Mouse (Mus musculus) embryo, embryonic 9.5 days (tissue): ENCODE measurements around the gene Gm49486.
"Not testable (repeated sequence)": the region's sequence is repeated elsewhere in the genome, so short reads cannot be mapped to it uniquely, and the experiment has no call there.

Experiments used
- DNase-seq: peaks from one replicate; pipeline ENCODE4 v3.0.0-alpha.2; 2017; ENCODE audit errors: extremely low spot score

The Gm49486 gene

DNA sequence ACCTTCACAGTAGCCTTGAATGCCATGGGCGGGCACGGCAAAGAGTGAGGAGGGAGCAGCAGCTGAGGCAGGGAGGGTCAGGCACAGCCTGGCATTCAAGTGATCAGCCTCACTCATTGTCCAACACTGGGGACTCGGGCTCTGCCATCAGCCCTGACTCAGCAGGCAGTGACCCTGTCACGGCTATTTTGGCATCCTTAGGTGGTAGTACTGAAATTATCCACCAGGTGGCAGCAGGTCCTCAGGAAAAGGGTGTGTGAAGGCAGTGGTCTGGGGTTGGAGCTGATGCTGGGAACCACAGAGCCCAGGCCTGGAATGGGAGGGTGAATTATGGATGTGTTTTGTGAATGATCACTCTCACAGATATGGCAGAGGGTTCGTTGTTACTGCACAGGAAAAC, 4.5 kb upstream of the Gm49486 start:
- DNase-seq, result peak; percentile 95

DNA sequence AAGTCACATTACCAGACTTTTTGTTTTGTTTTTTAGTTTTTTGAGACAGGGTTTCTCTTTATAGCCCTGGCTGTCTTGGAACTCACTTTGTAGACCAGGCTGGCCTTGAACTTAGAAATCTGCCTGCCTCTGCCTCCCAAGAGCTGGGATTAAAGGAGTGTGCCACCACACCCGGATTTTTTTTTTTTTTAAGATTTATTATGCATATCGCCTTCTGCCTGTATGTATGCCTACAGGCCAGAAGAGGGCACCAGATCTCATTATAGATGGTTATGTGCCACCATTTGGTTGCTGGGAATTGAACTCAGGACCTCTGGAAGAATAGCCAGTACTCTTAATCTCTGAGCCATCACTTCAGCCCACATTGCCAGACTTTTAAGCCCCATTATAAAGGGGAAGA, 3.4 kb upstream of the Gm49486 start:
- DNase-seq, result not testable (repeated sequence)

DNA sequence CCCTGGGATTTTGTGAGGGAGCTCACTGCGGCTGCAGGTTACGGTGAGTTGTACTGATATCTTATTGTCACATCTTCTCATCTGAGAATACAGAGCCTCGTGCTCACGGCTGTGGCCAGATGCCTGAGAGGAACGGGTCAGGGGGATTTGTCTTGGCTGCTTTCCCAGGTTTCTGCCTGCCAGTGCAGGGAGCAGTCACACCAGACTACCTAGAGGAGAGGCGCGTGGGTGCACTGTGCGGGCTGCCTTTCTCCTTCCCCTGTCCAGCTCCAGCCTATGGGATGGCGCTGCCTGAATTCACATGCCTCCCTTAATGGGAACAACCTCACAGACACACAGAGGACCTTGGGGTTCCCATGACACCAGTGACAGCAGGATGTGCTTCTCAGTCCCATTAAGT, 6.1 kb downstream of the Gm49486 start:
- no peak for DNase-seq

DNA sequence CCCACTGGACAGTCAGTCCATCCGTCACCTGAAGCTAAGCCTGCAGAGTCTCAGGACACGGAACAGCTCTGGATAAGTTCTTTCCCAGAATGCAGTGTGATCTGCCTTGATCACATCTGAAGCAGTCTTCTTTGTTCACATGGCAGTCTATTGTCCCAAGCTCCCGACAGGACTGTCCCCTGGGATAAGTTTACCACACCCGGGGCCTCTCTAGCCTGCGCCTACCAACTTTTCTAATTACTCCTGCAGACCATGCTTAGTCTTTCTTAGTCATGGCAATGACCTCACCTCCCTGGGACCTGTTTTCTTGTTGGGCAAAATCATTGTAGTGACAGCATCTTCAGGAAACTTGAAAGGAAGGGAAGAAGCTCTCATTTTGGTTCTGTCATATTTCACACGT, 8.8 kb downstream of the Gm49486 start:
- no peak for DNase-seq

DNA sequence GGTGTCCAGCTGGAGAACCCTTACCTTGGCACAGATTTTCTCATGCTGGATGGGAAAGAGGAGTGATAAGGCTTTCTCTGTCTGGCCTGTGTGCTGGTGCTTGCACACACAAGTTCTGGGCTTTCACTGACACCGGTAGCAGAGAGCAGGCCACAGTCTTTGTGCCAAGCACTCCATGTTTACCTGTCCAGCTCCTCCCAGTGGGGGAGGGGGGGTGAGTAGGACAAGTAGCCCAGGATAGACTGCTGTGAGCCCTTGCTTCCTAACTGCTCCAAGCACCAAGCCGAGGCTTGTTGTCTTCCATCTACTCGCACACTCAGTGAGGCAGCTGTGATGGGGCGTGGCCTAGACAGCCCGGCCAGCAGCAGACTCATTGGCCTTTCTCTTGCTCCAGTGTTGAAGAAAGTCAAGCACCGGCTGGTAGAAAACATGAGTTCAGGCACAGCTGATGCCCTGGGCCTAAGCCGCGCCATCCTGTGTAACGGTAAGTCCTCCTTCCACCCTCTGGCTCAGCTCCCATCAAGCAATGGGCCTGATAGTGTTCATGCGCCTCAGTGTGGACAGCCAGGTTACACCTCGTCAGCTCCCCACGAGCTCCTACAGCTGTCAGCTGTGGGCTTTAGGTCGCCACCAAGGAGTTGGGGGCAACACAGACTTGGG, 13.5 kb downstream of the Gm49486 start:
- no peak for DNase-seq

DNA sequence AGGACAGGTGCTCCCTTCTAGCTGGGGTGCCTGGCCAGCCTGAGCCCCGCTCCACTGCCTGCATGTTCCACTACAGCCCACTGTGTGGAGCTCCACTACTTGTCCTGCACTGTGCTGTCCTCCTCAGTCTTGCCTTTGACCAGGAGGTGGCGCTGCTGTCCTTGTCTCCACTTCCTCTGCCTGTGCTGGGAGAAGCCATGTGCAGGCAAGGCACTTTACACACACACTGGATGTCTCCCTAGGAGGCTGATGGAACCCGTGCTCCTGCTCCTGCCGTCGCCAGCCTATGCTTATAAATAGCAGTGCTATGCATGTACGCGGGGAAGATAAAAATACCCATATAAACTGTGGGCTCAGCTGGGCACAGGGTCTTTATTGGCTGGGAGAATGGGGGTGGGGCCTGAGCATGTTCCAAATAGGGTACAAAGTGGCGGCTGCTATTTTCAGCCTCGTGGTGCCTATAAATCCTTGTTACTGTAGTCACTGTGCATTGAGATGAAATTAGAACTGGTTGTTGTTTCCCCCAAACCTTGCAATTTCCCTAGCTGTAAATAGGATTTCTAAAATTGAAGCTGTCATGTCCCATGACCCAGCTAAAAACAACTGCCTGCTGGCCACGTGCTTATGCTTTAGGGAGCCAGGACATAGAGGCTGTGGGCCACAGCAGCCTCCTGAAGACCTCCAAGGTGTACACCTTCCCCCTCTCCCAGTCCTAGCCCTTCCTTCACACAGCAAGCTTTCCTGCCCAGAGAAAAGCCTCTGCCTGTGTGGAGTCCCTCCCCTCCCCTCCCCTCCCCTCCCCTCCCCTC, 14.2 kb downstream of the Gm49486 start:
- peak; percentile 97 for DNase-seq

DNA sequence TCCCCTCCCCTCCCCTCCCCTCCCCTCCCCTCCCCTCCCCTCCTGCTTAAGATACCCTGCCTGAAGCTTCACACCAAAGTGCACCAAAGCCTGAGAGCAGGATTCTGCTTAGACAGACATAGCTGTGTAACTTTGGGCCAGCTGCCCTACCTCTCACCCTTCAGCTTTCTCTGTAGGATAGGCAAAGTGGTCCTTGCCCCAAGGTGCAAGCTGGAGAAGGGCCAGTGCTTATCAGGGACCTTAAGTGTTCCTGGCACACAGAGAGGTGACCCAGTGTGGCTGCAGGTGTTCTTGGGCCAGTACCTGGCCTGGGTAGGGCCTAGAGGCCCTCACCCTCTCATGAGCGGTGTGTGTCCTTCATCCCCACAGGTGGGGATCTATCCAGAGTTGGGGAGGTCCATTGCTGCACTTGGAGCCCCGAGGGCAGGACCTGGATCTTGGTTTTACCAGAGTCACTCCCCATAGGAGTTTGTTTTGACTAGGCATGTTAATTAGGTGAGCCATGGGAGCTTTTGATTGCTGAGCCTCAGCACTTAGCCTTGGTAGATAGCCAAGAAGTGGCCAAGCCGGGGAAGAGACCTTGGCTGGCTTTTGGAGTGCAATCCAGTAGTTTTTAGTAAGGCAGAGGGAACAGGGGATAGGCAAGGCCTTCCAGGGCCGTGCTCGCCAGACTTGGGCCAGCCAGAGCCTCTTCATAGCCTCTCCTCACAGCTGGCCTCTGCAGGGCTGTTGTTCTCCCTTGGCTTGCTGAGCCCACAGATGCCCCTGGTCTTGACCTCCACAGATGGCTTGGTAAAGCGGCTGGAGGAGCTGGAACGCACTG, 15.1 kb downstream of the Gm49486 start:
- DNase-seq, result no peak

DNA sequence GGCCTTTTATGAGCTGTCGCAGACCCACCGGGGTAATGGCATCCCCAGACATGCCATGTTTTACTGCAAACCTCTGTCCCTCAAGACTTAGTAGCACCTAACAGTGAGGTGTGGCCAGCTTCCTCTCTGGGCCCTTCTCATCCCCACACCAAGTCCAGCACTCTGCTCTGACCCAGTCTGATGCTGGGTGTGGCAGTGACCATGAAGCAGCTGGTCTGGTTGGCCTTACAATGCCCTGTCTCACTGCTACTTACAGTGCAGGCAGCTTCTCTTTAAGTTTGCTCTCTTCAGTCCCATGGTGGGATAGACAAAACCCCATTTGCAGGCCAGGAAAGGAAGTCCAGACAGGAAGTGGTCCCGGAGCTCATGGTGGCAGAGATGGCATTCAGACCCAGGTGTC, 16.1 kb downstream of the Gm49486 start:
- no peak for DNase-seq

DNA sequence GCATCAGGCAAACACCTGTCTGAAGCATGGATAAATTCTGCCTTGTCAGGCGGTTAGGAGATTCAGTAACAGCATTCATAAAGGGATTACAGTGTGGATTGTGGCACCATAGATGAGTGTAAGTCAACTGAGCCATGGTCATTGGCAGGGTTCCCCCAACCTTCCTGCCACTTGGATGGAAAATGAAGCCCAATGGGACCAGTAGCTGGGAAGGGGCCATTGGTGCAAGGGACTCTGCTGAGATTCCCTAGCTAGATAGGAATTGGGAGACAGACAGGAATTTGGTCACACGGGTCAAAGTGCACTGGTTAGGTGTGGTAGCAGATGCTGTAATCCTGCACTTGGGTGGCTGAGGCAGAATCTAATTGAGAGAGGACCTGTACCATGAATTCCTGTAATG, 21.0 kb downstream of the Gm49486 start:
- DNase-seq, result no peak

DNA sequence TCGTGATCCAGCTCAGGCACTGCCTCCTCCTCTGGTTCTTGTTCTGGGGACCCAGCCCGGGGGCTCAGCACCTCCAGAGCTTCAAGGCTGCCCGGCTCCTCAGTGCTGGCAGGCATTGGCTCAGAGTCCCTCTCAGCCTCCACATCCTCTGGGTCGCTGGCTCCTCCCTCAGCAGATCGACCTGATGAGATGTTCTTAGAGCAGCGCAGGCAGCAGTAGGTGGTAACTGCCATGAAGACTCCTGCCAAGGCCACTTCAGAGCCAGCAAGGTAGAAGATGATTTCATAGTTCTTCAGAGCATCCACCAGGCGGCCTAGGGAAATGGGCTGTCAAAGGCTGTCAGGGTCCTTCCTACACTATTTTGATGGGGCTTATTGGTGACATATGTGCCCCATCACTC, 22.0 kb downstream of the Gm49486 start:
- DNase-seq, result no peak

DNA sequence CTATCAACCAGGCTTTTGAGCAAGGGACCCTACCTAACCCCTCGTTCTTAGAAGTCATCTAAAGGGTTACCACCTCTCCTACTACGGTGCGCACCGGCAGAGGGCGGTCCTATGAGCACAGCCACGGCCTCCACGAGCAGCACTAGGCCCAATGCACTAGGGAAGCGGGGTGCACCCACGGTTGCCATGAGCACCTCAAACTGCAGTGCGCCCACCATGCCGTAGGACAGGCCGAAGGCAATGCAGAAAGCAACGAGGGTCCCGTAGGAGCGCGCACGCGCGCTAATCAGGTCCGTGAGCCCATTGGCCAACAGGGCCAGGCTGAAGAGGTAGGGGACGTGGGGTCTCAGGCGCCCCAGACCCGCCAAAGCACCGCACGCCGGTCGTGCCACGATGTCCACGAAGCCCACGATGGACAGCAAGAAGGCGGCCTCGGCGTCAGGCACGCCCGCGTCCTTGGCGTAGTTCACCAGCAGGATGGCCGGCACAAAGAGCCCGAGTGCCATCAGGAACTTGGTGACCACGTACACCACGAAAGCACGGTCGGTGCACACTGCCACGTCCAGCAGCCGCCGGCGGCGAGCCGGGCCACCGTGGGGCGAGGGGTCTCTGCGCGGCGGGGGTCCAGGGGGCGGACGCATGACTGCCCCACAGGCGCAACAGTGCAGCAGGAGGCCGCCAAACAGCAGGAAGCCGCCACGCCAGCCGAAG, 22.7 kb downstream of the Gm49486 start:
- DNase-seq, result peak; percentile 42

DNA sequence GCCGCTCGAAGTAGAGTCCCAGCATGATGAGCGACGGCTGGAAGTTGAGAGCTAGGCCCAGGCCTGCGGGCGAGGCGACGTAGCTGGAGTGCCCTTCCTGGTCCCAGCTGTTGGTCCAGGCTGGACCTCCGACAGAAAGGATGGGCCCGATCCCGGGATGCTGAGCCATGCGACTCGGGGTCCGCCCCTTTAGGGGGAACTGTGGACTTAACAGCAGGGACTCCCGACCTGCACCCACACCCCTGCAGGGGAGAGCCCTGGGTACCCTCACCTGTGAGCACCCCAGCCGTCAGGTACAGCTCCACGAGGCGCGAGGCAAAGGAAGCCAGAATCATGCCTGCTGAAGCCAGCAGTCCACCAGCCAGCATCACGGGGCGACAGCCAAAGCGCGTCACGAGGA, 23.4 kb downstream of the Gm49486 start:
- DNase-seq, result no peak

DNA sequence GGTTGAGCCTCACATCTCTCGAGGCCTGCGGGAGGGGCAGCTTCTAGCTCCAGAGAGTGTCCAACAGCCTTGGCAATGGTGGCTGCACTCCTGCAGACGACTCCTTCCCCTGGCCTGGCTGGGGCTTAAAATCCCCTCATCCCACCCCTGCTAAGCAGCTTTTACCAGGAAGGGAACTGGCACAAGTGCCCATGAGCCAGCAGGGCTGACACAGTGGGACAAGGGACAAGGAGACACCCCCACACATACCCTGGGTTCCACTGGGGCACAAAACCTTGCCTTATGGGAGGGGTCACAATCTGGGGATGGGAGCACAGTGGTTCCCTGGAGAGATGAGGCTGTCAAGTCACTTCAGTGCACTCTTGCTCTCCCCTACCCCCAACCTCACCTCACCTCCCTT, 25.5 kb downstream of the Gm49486 start, which contains the start of gene Slc16a8:
Gene Slc16a8 (minus strand): TSS at position 101 of the 400 bp plus-strand sequence.
- no peak for DNase-seq

DNA sequence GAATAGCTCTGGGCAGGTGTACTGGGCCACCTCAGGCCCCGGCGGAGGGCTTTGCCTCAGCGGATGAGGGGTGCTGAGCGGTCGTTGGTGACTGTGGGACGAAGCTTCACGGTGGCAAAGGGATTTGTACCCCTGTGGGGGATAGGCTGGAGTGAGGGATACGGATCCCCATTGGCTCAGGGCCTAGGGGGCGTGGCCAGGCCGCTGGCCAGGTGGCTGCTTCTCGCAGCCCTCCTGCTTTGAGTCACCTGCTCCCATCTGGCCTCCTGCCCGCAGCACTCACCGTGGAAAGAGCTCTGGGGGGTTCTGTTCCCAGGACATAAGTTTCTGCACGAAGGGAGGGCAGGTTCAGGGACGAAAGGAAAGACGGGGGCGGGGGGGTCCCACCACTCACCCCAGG, 29.3 kb downstream of the Gm49486 start:
- DNase-seq, result no peak

DNA sequence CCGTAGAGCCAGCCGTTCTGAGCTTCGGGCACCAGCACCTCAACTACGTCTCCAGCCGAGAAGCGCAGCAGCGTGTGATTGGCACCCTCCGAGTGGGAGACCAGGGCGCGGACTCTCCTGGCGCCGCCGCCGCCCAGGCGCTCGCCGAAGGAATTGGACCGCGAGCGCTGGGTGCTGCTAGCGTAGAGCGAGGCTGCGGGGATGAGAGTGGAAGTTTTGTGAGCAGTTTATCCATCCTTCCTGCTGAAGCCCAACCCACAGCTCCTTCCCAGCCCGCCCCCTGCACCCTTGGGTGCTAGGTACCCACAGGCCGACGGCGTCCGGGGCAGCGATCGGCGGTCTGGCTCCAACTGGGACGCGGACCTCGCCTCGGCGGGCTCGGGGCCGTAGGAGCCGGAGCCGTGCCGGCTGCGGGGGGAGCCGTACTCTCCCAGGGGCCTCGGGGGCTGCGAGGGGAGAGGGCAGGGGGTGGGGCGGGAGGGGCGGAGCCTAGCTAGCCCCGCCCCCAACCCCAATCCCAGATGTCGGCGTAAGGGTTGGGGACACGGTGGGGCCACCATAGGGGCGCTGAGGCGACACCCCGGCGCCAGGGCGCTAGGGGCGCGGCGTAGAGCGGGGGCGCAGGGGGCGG, 32.0 kb downstream of the Gm49486 start:
- DNase-seq, result peak; percentile 45

DNA sequence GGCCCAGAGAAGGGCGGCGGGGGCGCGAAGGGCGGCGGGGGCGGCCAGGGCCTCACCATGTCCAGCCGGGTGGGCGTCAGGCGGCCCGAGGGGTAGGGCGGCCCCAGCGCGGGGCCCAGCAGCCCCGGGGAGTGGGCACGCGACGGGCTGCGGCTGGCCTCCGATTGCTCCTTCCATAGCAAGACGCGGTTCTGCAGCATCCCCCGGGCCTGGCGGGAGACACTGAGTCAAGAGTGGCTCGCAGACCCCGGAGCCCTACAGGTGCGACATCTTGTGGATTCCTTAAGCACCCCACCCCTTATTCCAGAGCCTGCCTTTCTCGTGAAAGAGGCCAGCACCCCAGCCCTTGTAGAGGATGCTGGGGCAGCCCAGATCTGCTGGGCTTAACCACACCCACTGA, 32.6 kb downstream of the Gm49486 start:
- peak; percentile 47 for DNase-seq

DNA sequence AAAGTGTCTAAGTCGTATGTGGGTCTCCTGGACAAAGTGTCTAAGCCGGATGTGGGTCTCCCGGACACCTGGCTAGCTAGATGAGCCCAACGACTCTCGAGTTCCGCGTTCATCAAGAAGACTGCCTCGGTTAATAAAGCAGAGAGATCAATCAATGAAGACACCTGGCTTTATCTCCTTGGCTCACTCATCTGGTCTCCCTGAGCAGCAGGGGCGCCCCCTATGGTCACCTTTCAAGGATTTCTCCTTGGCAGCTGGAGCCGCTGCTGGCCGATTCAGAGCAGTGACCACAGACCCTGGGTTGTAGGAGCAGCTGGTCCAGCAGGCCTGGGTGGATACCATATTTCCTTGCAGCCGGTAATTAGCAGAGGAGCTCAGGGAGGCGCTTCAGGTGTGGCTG, 33.2 kb downstream of the Gm49486 start:
- DNase-seq, result peak; percentile 58

DNA sequence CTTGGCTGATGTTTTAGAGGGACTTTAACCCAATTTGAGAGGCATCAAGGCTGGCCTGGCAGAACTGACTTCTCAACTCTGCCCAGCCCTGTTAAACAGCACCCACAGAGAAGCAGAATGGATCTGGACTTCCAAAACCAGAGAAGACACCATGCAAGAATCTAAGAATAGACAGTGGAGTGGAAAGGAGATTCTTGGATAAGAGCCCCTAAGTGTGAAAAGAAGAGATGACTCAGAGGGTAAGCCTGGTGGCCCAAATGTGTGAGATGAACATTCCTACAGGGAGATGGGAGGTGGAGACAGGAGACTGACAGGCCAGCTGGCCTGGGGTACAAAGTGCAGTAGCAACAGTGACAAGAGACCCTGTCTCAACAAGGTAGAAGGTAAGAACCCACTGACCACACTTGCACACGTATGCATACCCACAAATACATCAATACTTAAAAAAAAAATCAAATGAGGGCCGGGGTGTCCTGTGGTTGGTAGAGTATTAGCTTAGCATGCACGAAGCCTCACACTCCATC, 33.7 kb downstream of the Gm49486 start:
- DNase-seq, result no peak

DNA sequence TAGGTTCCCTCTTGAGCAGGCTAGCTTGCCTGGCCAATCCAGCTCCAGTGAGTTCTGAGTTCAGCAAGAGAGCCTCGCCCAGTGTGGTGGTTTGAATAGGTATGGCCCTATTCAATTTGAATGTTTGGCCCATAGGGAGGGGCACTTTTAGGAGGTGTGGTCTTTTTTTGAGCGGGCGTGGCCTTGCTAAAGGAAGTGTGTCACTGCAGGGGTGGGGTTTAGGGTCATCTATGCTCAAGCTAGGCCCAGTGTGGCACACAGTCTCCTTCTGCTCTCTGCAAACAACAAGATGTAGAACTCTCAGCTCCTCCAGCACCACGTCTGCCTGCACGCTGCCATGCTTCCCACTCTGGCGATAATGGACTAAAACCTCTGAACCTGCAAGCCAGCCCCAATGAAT, 34.5 kb downstream of the Gm49486 start:
- DNase-seq, result no peak

DNA sequence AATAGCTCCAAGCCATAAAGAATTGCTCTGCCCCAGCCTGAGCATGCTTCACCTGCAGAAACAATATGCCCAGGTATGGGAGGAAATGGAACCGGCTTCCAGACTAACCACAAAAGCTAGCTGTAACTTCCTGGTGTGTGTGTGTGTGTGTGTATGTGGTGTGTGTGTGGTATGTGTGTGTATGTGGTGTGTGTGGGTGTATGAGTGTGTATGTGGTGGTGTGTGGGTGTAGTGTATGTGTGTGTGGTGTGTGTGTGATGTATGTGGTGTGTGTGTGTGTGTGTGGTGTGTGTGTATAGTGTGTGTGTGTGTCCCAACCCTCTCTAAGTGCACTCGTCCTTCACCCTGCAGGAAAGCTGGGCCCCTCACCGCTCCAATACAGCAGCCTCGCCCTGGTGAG, 36.2 kb downstream of the Gm49486 start:
- no peak for DNase-seq

DNA sequence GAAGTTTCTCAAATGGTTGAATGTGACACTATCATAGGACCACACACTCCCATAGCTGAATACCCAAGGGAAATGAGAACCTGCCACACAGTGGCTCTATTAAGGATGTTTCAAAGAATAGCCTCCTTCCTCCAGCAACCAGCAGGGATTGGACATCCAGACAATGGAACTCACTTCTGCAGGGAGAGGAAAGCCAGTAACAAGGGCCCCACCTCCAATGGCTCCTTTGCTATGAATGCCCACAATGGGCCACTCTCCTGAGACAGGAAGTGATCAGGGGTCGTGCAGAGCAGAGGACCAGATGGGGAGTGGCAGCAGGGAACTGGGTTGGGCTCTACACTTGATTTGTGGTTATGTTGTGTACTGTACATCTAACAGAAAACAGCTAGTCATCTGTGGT, 39.3 kb downstream of the Gm49486 start:
- no peak for DNase-seq
